Mouse (Mus musculus) ES-E14 (cell line): ENCODE measurements at regions not wholly inside any gene's neighbourhood (a gene's known extent, or its start where the extent isn't known, plus 50 kb on each side); places are given as distances from the start of the nearest gene placed in this dataset.

ENCODE experiments used
- CHD2 ChIP-seq: IDR thresholded peaks from 2 replicates; pipeline ENCODE4 v1.6.1; 2014; ENCODE audit warnings: mild to moderate bottlenecking, low read depth, low read length, inconsistent platforms
- HCFC1 ChIP-seq: IDR thresholded peaks from 2 replicates; pipeline ENCODE4 v1.6.1; 2012; ENCODE audit warnings: low read length, inconsistent platforms, borderline replicate concordance; ENCODE audit not compliant: insufficient read depth
- MAFK ChIP-seq: IDR thresholded peaks from 2 replicates; pipeline ENCODE4 v1.6.1; 2014; ENCODE audit warnings: mild to moderate bottlenecking, low read depth, low read length, inconsistent platforms; ENCODE audit not compliant: insufficient read depth
- ZC3H11A ChIP-seq: IDR thresholded peaks from 2 replicates; pipeline ENCODE4 v1.6.1; 2012; ENCODE audit warnings: low read depth, mild to moderate bottlenecking, inconsistent platforms, low read length, borderline replicate concordance
- ZNF384 ChIP-seq: IDR thresholded peaks from 2 replicates; pipeline ENCODE4 v1.6.1; 2012; ENCODE audit warnings: low read depth, low read length, inconsistent platforms

DNA sequence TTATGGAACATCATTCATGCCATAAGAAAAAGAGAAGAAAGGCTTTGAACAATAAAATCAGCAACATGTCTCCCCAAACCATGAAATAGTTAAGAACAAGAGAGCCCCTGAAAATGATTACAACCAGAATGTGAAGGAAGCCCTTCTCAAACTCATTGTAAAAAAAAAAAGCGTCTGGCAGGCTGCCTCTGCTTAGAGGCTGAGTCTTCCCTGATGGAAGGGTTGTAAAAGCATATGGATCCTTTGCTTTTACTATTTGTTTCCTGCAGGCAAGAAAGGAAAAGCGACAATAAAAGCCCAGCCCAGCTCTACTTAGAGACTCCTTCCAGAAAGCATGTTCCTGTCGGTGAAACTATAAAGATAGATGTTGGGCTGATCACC lies 461.2 kb upstream of the Cited2 start:
- no peak for TF ChIP-seq ZNF384
- TF ChIP-seq CHD2: no peak
- no peak for TF ChIP-seq MAFK
- no peak for TF ChIP-seq ZC3H11A
- TF ChIP-seq HCFC1: no peak
